In the genomic region with DNA sequence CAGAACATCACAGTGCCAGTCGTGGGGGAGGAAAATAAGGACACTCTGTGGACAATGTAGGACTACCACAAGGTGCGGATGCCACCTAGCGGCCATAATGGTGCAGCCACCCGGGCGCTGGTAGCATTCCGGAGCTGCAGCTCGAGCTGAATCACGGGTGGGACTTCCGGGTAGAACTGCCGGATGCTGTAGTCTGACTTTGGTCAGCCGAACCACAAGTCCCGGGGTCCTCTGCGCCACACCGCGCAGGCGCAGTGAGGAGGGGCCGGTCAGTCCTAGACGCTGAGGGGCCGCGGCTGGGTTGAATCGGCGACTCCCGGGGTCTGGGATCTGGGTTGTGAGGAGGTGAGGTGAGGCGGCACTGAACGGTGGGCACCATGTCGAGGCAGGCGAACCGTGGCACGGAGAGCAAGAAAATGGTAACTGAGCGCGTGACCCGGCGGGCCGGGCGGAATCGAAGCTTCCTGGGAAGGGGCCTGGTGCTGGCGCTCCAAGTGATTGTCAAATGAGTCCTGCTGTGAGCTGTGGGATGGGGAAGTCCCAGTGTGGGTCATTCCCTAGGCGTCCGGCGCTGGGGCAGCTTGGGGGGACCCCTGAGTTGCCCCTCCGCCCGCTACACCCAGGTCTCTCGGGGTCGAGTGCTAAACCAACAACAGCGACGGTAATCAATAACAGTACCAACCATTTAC, we compare ENCODE assay signal across 8 mouse cellular contexts. TPM values are rescaled to one million over a fixed set of nuclear protein-coding genes. Genes with fewer than 3 reads are reported as not detected.
DNase-seq lines count a peak whose midpoint lies in the region; ATAC-seq lines count a peak whose summit lies in the region.

Gene Trappc3, plus strand, starts transcription at position 207 of the 689 bp plus-strand sequence.

- H3K27ac ChIP-seq in hindbrain, embryonic 11.5 days (ENCODE audit: low read depth, low read length): peak within 1 kb of the TSS; percentile 61; the same call in 1 of the 2 replicates

- no peaks in the 10 kb centered on the region for H3K9me3 ChIP-seq in hindbrain, embryonic 11.5 days (ENCODE audit: control insufficient read depth, low read length)

- DNase-seq in Muller cell, postnatal 12 days (ENCODE audit: inconsistent ontology term): peak; percentile 99
- peak; percentile 100 for DNase-seq in cerebellum, adult 9-11 months
- DNase-seq in frontal cortex, adult 2 months (ENCODE audit: extremely low spot score in 1 of 2, low spot score in 1 of 2): peak; percentile 99 to 100
- DNase-seq in hindbrain, embryonic 11.5 days (ENCODE audit: low spot score): peak; percentile 99
- peak; percentile 100 for DNase-seq in layer of hippocampus, postnatal 10 days (ENCODE audit: low spot score in 2 of 2)
- DNase-seq in lung, postnatal 10 days: peak; percentile 100
- peak; percentile 99 for DNase-seq in ovary, postnatal 36 days (ENCODE audit: low spot score)
- peak; percentile 99 for DNase-seq in thymus, postnatal 25 days

- peak within 1 kb of the TSS; percentile 79 for H3K4me2 ChIP-seq in hindbrain, embryonic 11.5 days (replicated peaks; ENCODE audit: low read depth, low read length)

- under 1% methylated on average over 46 of the region's 46 CpGs for WGBS in hindbrain, embryonic 11.5 days

- peak within 1 kb of the TSS; percentile 81 for H3K4me3 ChIP-seq in hindbrain, embryonic 11.5 days (ENCODE audit: low read depth, low read length)

- no peaks in the 10 kb centered on the region for H3K36me3 ChIP-seq in hindbrain, embryonic 11.5 days (ENCODE audit: control insufficient read depth, insufficient read depth, low read length)

- H3K27me3 ChIP-seq in hindbrain, embryonic 11.5 days (ENCODE audit: control insufficient read depth, insufficient read depth, low read length): no peaks in the 10 kb centered on the region

- peaks cover 22% of the 10 kb centered on the region for H3K4me1 ChIP-seq in hindbrain, embryonic 11.5 days (replicated peaks; ENCODE audit: control insufficient read depth, insufficient read depth, low read length)

- peak; percentile 92 for ATAC-seq in hindbrain, embryonic 11.5 days (ENCODE audit: low FRiP score)

- H3K9ac ChIP-seq in hindbrain, embryonic 11.5 days (ENCODE audit: low read depth, low read length): peak within 1 kb of the TSS; percentile 87

RNA-seq across cellular contexts. Expression of gene Trappc3, which starts in this region (rescaled TPM):
- polyA plus RNA-seq in frontal cortex, adult 2 months (2012; rRNA removed): 110 and 111 TPM in 2 replicates
- polyA plus RNA-seq in hindbrain, embryonic 11.5 days (2014; fragmentation: Nextera tagmentation; extraction: Ambion mirVana): 17.8 and 39.1 TPM in 2 replicates
- 10 to 100 TPM; 94.9 to 95.2 TPM for total RNA-seq in layer of hippocampus, postnatal 10 days (2021)

Comparison
In these comparisons a context has a peak if more than half of its experiments do, and no peak if none do; other contexts are left out.
1. Peak in every context shown above with its lines: DNase-seq, ATAC-seq, H3K4me3 ChIP-seq and H3K27ac ChIP-seq.